In genomic region chr17:87291037-87291436, GRCm38 (mm10) we compare ENCODE assay signal across 24 mouse cellular contexts. TPM values are rescaled to one million over a fixed set of nuclear protein-coding genes. Genes with fewer than 3 reads are reported as not detected.
DNase-seq lines count a peak whose midpoint lies in the region; ATAC-seq and TF ChIP-seq lines count a peak whose summit lies in the region.
"Had no signal": no experiment of that assay in that cellular context is flagged by ENCODE, and none has a peak within 500 bp of the region (broad histone marks: within the 10 kb centered on the region; RNA-seq: fewer than 3 reads in every experiment).

No protein-coding gene starts in this region.

- TF ChIP-seq POLR2A in small intestine, adult 2 months (IDR thresholded peaks at IDR 0.05; ENCODE audit: low read depth, low read length): no peak

- peak; percentile 75 for ATAC-seq in intestine, embryonic 15.5 days
- ATAC-seq: activated CD4-positive, CD25-positive, alpha-beta regulatory T cell, adult 4 months; hindbrain, embryonic 16.5 days; Patski had no signal

- no peaks in the 10 kb centered on the region for H3K9me3 ChIP-seq in intestine, embryonic 15.5 days
- H3K9me3 ChIP-seq in embryonic facial prominence, embryonic 10.5 days: no peaks in the 10 kb centered on the region
- H3K9me3 ChIP-seq: embryonic facial prominence, embryonic 12.5 days; forebrain, embryonic 12.5 days; heart, embryonic 13.5 days; hindbrain, embryonic 12.5 days had no signal

- H3K36me3 ChIP-seq in intestine, embryonic 15.5 days: 0 out of 2 replicates have a peak, but pooled peaks cover 4% of the 10 kb centered on the region
- peaks cover 39% of the 10 kb centered on the region for H3K36me3 ChIP-seq in small intestine, adult 2 months (ENCODE audit: control insufficient read depth, insufficient read depth, low read length)
- H3K36me3 ChIP-seq in embryonic facial prominence, embryonic 10.5 days (replicated peaks): no peaks in the 10 kb centered on the region
- H3K36me3 ChIP-seq: embryonic facial prominence, embryonic 12.5 days; forebrain, embryonic 12.5 days; heart, embryonic 13.5 days; hindbrain, embryonic 12.5 days had no signal

- H3K9ac ChIP-seq in intestine, embryonic 15.5 days: no peak overlapping the region
- H3K9ac ChIP-seq: embryonic facial prominence, embryonic 12.5 days; forebrain, embryonic 12.5 days; heart, embryonic 13.5 days; hindbrain, embryonic 12.5 days had no signal

- TF ChIP-seq CTCF in small intestine, adult 2 months (IDR thresholded peaks at IDR 0.05; ENCODE audit: extremely low read depth, insufficient read length, insufficient replicate concordance, low read depth, low read length): no peak

- WGBS in intestine, embryonic 15.5 days: 66% methylated on average over 7 of the region's 7 CpGs
- 36% methylated on average over 7 of the region's 7 CpGs for WGBS in small intestine, adult 2 months
- WGBS in embryonic facial prominence, embryonic 10.5 days: 94% methylated on average over 7 of the region's 7 CpGs

- H3K27me3 ChIP-seq in intestine, embryonic 15.5 days (replicated peaks): no peaks in the 10 kb centered on the region
- H3K27me3 ChIP-seq in small intestine, adult 2 months (ENCODE audit: control insufficient read depth, insufficient read depth, low read length): no peaks in the 10 kb centered on the region
- peaks cover 51% of the 10 kb centered on the region for H3K27me3 ChIP-seq in embryonic facial prominence, embryonic 10.5 days (replicated peaks; ENCODE audit: low read depth, poor library complexity, severe bottlenecking)
- H3K27me3 ChIP-seq: CH12.LX, Patski had no signal

- H3K27ac ChIP-seq in intestine, embryonic 15.5 days: peak overlapping the region; percentile 57
- H3K27ac ChIP-seq in small intestine, adult 2 months (ENCODE audit: insufficient read depth, low read depth, low read length): peak overlapping the region; percentile 91
- no peak overlapping the region for H3K27ac ChIP-seq in embryonic facial prominence, embryonic 10.5 days (replicated peaks)
- H3K27ac ChIP-seq: embryonic facial prominence, embryonic 12.5 days; forebrain, embryonic 12.5 days; gastrocnemius, adult 2 months; heart, embryonic 13.5 days; hindbrain, embryonic 12.5 days had no signal

- H3K4me3 ChIP-seq in intestine, embryonic 15.5 days (replicated peaks): no peak overlapping the region
- no peak overlapping the region for H3K4me3 ChIP-seq in small intestine, adult 2 months (ENCODE audit: low read depth, low read length)
- H3K4me3 ChIP-seq in embryonic facial prominence, embryonic 10.5 days: no peak overlapping the region
- H3K4me3 ChIP-seq: embryonic facial prominence, embryonic 12.5 days; forebrain, embryonic 12.5 days; gastrocnemius, adult 2 months; heart, embryonic 13.5 days; hindbrain, embryonic 12.5 days had no signal

- peaks cover 5% of the 10 kb centered on the region; the same call in 1 of the 2 replicates for H3K4me1 ChIP-seq in intestine, embryonic 15.5 days (replicated peaks)
- H3K4me1 ChIP-seq in small intestine, adult 2 months (ENCODE audit: control insufficient read depth, insufficient read depth, insufficient read length, low read length): peaks cover 35% of the 10 kb centered on the region
- H3K4me1 ChIP-seq in embryonic facial prominence, embryonic 10.5 days: peaks cover 4% of the 10 kb centered on the region; the same call in 1 of the 2 replicates

- peak; percentile 63 for DNase-seq in kidney, adult 9 months
- DNase-seq in kidney, adult 8-10 months: no peak
- DNase-seq in adipocyte (ENCODE audit: low spot score): peak; percentile 55
- DNase-seq in cerebellum, adult 11-12 months: no peak
- DNase-seq in embryonic facial prominence, embryonic 10.5 days (ENCODE audit: low spot score): no peak
- DNase-seq: adrenal gland, adult 2 months; adrenal gland, postnatal 25 days; cerebellum, adult 8-10 months; cerebellum, postnatal 14 days; embryo, embryonic 11 days; gastrocnemius, adult 2 months; gastrocnemius, postnatal 36 days; heart, adult 11 months; heart, postnatal 4 days had no signal

- H3K4me2 ChIP-seq in intestine, embryonic 15.5 days (replicated peaks): no peak overlapping the region; the same call in 1 of the 2 replicates
- H3K4me2 ChIP-seq: embryonic facial prominence, embryonic 12.5 days; forebrain, embryonic 12.5 days; heart, embryonic 13.5 days; hindbrain, embryonic 12.5 days had no signal

RNA-seq across cellular contexts. Expression of gene Ttc7, which starts 8.4 kb away (rescaled TPM):
- 22.0 and 24.7 TPM in 2 replicates for polyA plus RNA-seq in intestine, embryonic 15.5 days (2015; fragmentation: Nextera tagmentation; extraction: Ambion mirVana)
- 195 and 289 TPM in 2 replicates for polyA plus RNA-seq in small intestine, adult 2 months (2012; rRNA removed)
- 3.6 and 4.0 TPM in 2 replicates for polyA plus RNA-seq in embryonic facial prominence, embryonic 10.5 days (2016; fragmentation: Nextera tagmentation; extraction: Ambion mirVana)

RNA-seq across cellular contexts. Expression of gene Mcfd2, which starts 25.3 kb away (rescaled TPM):
- 117 and 139 TPM in 2 replicates for polyA plus RNA-seq in intestine, embryonic 15.5 days (2015; fragmentation: Nextera tagmentation; extraction: Ambion mirVana)
- 139 and 169 TPM in 2 replicates for polyA plus RNA-seq in small intestine, adult 2 months (2012; rRNA removed)
- 75.2 and 81.8 TPM in 2 replicates for polyA plus RNA-seq in embryonic facial prominence, embryonic 10.5 days (2016; fragmentation: Nextera tagmentation; extraction: Ambion mirVana)

Comparison
In these comparisons a context has a peak if more than half of its experiments do, and no peak if none do; other contexts are left out.
1. DNase-seq: peak in kidney, adult 9 months (single experiment) and adipocyte (single experiment); none in kidney, adult 8-10 months (0 of 2), cerebellum, adult 11-12 months (single experiment) and embryonic facial prominence, embryonic 10.5 days (single experiment).